Mouse (Mus musculus): ENCODE measurements around the gene Id3. TPM values are rescaled to one million over a fixed set of nuclear protein-coding genes. Genes with fewer than 3 reads are reported as not detected.
A peak's percentile ranks its signal among the peaks of the same experiment; 100 is the strongest.

The Id3 gene
- polyA plus RNA-seq, 1 experiment from 2014 or later: 140 TPM

GRCm38 (mm10) chr4:136104590-136105337 is 38.5 kb upstream of the Id3 start:
- peak; percentile 35 for DNase-seq

GRCm38 (mm10) chr4:136106880-136107301 is 36.4 kb upstream of the Id3 start:
- 50% methylated on average over 7 of the region's 7 CpGs for WGBS
- Histone ChIP-seq H3K27me3 (ENCODE audit: control insufficient read depth, insufficient read depth, low read length) (peaks cover 12% of the 10 kb centered on the region; the same call in 1 of the 2 replicates), H3K4me3 (replicated peaks; ENCODE audit: low read depth, low read length) (no peak overlapping the region), H3K4me2 (ENCODE audit: low read length) (no peak overlapping the region), H3K27ac (replicated peaks; ENCODE audit: low read depth, low read length) (no peak overlapping the region), H3K9ac (replicated peaks; ENCODE audit: low read length) (no peak overlapping the region), H3K4me1 (ENCODE audit: control insufficient read depth, insufficient read depth, low read length) (peaks cover 7% of the 10 kb centered on the region), H3K36me3 (ENCODE audit: control insufficient read depth, insufficient read depth, low read length) (no peaks in the 10 kb centered on the region), H3K9me3 (ENCODE audit: control insufficient read depth, low read length) (no peaks in the 10 kb centered on the region)
- ATAC-seq (ENCODE audit: low FRiP score, low TSS enrichment): no peak
- no peak for DNase-seq

More at GRCm38 (mm10) chr4:136104590-136105337, 38.5 kb upstream of the Id3 start:
- no peak overlapping the region for H3K4me3 ChIP-seq (replicated peaks; ENCODE audit: low read depth, low read length)
- peaks cover 12% of the 10 kb centered on the region; the same call in 1 of the 2 replicates for H3K27me3 ChIP-seq (ENCODE audit: control insufficient read depth, insufficient read depth, low read length)
- H3K4me1 ChIP-seq (ENCODE audit: control insufficient read depth, insufficient read depth, low read length): peaks cover 7% of the 10 kb centered on the region
- no peaks in the 10 kb centered on the region for H3K9me3 ChIP-seq (ENCODE audit: control insufficient read depth, low read length)
- H3K9ac ChIP-seq (replicated peaks; ENCODE audit: low read length): peak overlapping the region; percentile 23; the same call in 1 of the 2 replicates
- no peaks in the 10 kb centered on the region for H3K36me3 ChIP-seq (ENCODE audit: control insufficient read depth, insufficient read depth, low read length)
- WGBS: 5% methylated on average over 18 of the region's 18 CpGs
- 0 out of 2 replicates have a peak overlapping the region, but pooled peaks have one; percentile 6 for H3K4me2 ChIP-seq (ENCODE audit: low read length)
- no peak for ATAC-seq (ENCODE audit: low FRiP score, low TSS enrichment)
- no peak overlapping the region for H3K27ac ChIP-seq (replicated peaks; ENCODE audit: low read depth, low read length)

GRCm38 (mm10) chr4:136109153-136109552 is 34.1 kb upstream of the Id3 start:
- Histone ChIP-seq H3K9me3 (ENCODE audit: control insufficient read depth, low read length) (no peaks in the 10 kb centered on the region), H3K9ac (replicated peaks; ENCODE audit: low read length) (no peak overlapping the region), H3K36me3 (ENCODE audit: control insufficient read depth, insufficient read depth, low read length) (no peaks in the 10 kb centered on the region), H3K4me1 (ENCODE audit: control insufficient read depth, insufficient read depth, low read length) (peaks cover 7% of the 10 kb centered on the region), H3K27ac (replicated peaks; ENCODE audit: low read depth, low read length) (no peak overlapping the region), H3K27me3 (ENCODE audit: control insufficient read depth, insufficient read depth, low read length) (peaks cover 4% of the 10 kb centered on the region; the same call in 1 of the 2 replicates), H3K4me3 (replicated peaks; ENCODE audit: low read depth, low read length) (no peak overlapping the region), H3K4me2 (ENCODE audit: low read length) (no peak overlapping the region)
- no peak for ATAC-seq (ENCODE audit: low FRiP score, low TSS enrichment)
- DNase-seq: no peak
- 93% methylated on average over 2 of the region's 2 CpGs for WGBS

GRCm38 (mm10) chr4:136109941-136110900 is 33.1 kb upstream of the Id3 start:
- Histone ChIP-seq H3K27ac (replicated peaks; ENCODE audit: low read depth, low read length) (no peak overlapping the region), H3K9ac (replicated peaks; ENCODE audit: low read length) (no peak overlapping the region), H3K27me3 (ENCODE audit: control insufficient read depth, insufficient read depth, low read length) (peaks cover 4% of the 10 kb centered on the region; the same call in 1 of the 2 replicates), H3K9me3 (ENCODE audit: control insufficient read depth, low read length) (no peaks in the 10 kb centered on the region), H3K4me2 (ENCODE audit: low read length) (no peak overlapping the region), H3K4me3 (replicated peaks; ENCODE audit: low read depth, low read length) (no peak overlapping the region), H3K36me3 (ENCODE audit: control insufficient read depth, insufficient read depth, low read length) (no peaks in the 10 kb centered on the region), H3K4me1 (ENCODE audit: control insufficient read depth, insufficient read depth, low read length) (peaks cover under 1% of the 10 kb centered on the region)
- DNase-seq: no peak
- no peak for ATAC-seq (ENCODE audit: low FRiP score, low TSS enrichment)
- 82% methylated on average over 10 of the region's 10 CpGs for WGBS

GRCm38 (mm10) chr4:136112344-136112743 is 31.0 kb upstream of the Id3 start:
- Histone ChIP-seq H3K4me3 (replicated peaks; ENCODE audit: low read depth, low read length) (no peak overlapping the region), H3K4me2 (ENCODE audit: low read length) (no peak overlapping the region), H3K9me3 (ENCODE audit: control insufficient read depth, low read length) (no peaks in the 10 kb centered on the region), H3K9ac (replicated peaks; ENCODE audit: low read length) (no peak overlapping the region), H3K27me3 (ENCODE audit: control insufficient read depth, insufficient read depth, low read length) (no peaks in the 10 kb centered on the region), H3K4me1 (ENCODE audit: control insufficient read depth, insufficient read depth, low read length) (no peaks in the 10 kb centered on the region), H3K27ac (replicated peaks; ENCODE audit: low read depth, low read length) (no peak overlapping the region), H3K36me3 (ENCODE audit: control insufficient read depth, insufficient read depth, low read length) (no peaks in the 10 kb centered on the region)
- no peak for ATAC-seq (ENCODE audit: low FRiP score, low TSS enrichment)
- no peak for DNase-seq
- WGBS: 68% methylated on average over 5 of the region's 5 CpGs

- no peak overlapping the region for H3K4me2 ChIP-seq (ENCODE audit: low read length)
These were observed 28.6 kb upstream of the Id3 start for GRCm38 (mm10) chr4:136114747-136115146.

DNA sequence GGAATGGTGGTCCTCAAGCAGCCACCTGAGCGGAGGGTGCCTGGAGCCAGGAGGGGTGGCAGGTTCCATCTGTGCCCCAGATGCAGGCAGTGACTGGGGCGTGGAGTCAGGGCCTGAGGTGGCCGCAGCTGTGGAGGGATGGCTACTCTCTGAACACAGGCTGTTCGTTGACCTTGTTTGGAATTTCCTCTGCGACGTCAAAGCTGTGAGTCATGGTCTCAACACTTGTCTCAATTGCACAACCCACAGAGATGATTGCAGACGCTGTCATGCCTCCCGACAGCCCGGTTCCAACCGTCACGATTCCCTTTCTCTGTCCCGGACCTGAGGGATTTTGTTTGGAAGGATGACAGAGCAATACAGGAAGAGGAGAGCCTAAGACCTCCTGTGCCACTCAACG is 26.3 kb upstream of the Id3 start:
- Histone ChIP-seq H3K27ac (replicated peaks; ENCODE audit: low read depth, low read length) (no peak overlapping the region), H3K4me1 (ENCODE audit: control insufficient read depth, insufficient read depth, low read length) (no peaks in the 10 kb centered on the region), H3K27me3 (ENCODE audit: control insufficient read depth, insufficient read depth, low read length) (no peaks in the 10 kb centered on the region), H3K4me2 (ENCODE audit: low read length) (no peak overlapping the region), H3K36me3 (ENCODE audit: control insufficient read depth, insufficient read depth, low read length) (no peaks in the 10 kb centered on the region), H3K9ac (replicated peaks; ENCODE audit: low read length) (no peak overlapping the region), H3K9me3 (ENCODE audit: control insufficient read depth, low read length) (no peaks in the 10 kb centered on the region), H3K4me3 (replicated peaks; ENCODE audit: low read depth, low read length) (no peak overlapping the region)
- 66% methylated on average over 13 of the region's 13 CpGs for WGBS
- ATAC-seq (ENCODE audit: low FRiP score, low TSS enrichment) (no peak), DNase-seq (no peak)

More at GRCm38 (mm10) chr4:136114747-136115146, 28.6 kb upstream of the Id3 start:
- H3K4me3 ChIP-seq (replicated peaks; ENCODE audit: low read depth, low read length): no peak overlapping the region
- no peaks in the 10 kb centered on the region for H3K27me3 ChIP-seq (ENCODE audit: control insufficient read depth, insufficient read depth, low read length)
- 85% methylated on average over 5 of the region's 5 CpGs for WGBS
- DNase-seq (no peak), ATAC-seq (ENCODE audit: low FRiP score, low TSS enrichment) (no peak)
- H3K4me1 ChIP-seq (ENCODE audit: control insufficient read depth, insufficient read depth, low read length): no peaks in the 10 kb centered on the region
- no peak overlapping the region for H3K27ac ChIP-seq (replicated peaks; ENCODE audit: low read depth, low read length)
- H3K36me3 ChIP-seq (ENCODE audit: control insufficient read depth, insufficient read depth, low read length): no peaks in the 10 kb centered on the region
- H3K9ac ChIP-seq (replicated peaks; ENCODE audit: low read length): no peak overlapping the region
- H3K9me3 ChIP-seq (ENCODE audit: control insufficient read depth, low read length): no peaks in the 10 kb centered on the region

DNA sequence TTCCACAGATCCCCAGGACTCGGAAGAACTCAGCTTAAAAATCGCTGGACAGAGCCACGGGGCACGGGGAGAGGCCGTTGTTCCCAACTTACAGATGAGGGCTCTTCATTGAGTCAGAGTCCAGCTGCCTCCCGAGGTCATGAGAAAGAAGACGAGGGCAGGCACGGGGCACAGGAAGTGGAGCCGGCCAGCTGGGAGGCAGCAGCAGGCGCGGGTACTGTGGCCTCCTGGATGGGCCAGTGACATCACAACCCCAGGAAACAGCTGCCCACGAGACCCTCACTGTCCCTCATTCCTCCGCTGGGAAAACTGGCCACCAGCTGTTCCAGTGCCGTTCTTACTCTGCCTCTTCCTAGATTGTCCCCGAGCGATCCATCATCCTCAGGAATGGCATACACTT is 23.3 kb upstream of the Id3 start:
- Histone ChIP-seq H3K27me3 (ENCODE audit: control insufficient read depth, insufficient read depth, low read length) (no peaks in the 10 kb centered on the region), H3K4me2 (ENCODE audit: low read length) (no peak overlapping the region), H3K4me3 (replicated peaks; ENCODE audit: low read depth, low read length) (no peak overlapping the region), H3K27ac (replicated peaks; ENCODE audit: low read depth, low read length) (no peak overlapping the region), H3K4me1 (ENCODE audit: control insufficient read depth, insufficient read depth, low read length) (no peaks in the 10 kb centered on the region), H3K9ac (replicated peaks; ENCODE audit: low read length) (no peak overlapping the region), H3K9me3 (ENCODE audit: control insufficient read depth, low read length) (no peaks in the 10 kb centered on the region), H3K36me3 (ENCODE audit: control insufficient read depth, insufficient read depth, low read length) (no peaks in the 10 kb centered on the region)
- DNase-seq: no peak
- no peak for ATAC-seq (ENCODE audit: low FRiP score, low TSS enrichment)
- 50% methylated on average over 16 of the region's 16 CpGs for WGBS

All from midbrain, embryonic 14.5 days (tissue).